Mouse (Mus musculus): ENCODE results near the gene Cd82. TPM values are rescaled to one million over a fixed set of nuclear protein-coding genes. Genes with fewer than 3 reads are reported as not detected.
A peak's percentile ranks its signal among the peaks of the same experiment; 100 is the strongest.

Gene Cd82
- 23.9 and 26.8 TPM in 2 replicates for polyA plus RNA-seq (2015; fragmentation: Nextera tagmentation; extraction: Ambion mirVana)

DNA sequence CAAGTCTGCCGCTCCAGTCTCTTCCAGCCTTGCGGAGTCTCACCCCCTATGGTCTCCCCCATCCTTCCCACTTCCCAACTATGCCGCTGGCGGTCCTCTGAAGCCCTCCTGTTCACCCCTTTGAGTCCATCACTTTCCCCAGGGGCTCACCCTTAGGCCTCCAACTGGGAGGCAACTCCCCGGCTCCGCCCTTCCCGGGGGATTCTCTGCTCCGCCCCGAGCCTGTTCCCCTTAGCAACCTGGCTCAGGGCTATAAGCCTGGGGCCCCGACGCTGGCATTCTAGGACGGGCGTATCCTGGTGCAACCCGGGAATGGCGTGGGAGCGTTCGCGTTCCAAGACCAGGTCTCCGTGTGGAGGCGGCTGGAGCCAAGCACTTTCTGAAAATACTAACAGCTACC is at the start of gene Cd82:
Gene Cd82 (minus strand): TSS at position 381 of the 400 bp plus-strand sequence.
- peaks cover 14% of the 10 kb centered on the region for H3K4me1 ChIP-seq (replicated peaks)
- peaks cover 34% of the 10 kb centered on the region for H3K27me3 ChIP-seq
- H3K9me3 ChIP-seq, result no peaks in the 10 kb centered on the region
- peak within 1 kb of the TSS; percentile 62 for H3K4me2 ChIP-seq
- peak within 1 kb of the TSS; percentile 39 for H3K4me3 ChIP-seq
- ATAC-seq (ENCODE audit: low read depth), result peak; percentile 83
- H3K36me3 ChIP-seq, result no peaks in the 10 kb centered on the region
- peak within 1 kb of the TSS; percentile 60 for H3K9ac ChIP-seq
- peak within 1 kb of the TSS; percentile 57 for H3K27ac ChIP-seq (replicated peaks)
- 3% methylated on average over 20 of the region's 20 CpGs for WGBS

DNA sequence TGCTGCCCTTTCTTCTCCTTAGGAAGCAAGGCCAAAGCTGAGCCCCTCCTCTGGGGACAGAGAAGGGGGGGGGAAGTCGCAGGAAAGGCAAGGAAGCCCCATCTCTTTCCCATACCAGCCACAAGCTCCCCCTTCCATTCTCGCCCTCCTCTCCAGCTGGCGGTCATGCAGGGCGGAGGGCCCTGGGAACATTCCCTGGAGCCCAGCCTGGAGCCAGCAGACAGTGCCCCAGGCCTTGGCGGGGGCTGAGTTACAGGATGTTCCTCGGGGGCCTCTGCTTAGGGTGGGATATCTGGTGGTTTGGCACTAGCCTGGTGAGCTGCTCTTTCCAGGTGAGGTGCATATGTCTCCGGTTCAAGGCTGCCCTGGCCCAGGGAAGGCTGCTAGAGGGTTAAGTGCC is 49.2 kb upstream of the Cd82 start:
- H3K27ac ChIP-seq (replicated peaks), result no peak overlapping the region
- peaks cover 7% of the 10 kb centered on the region for H3K4me1 ChIP-seq (replicated peaks)
- 67% methylated on average over 7 of the region's 7 CpGs for WGBS
- no peaks in the 10 kb centered on the region for H3K36me3 ChIP-seq
- H3K9me3 ChIP-seq, result no peaks in the 10 kb centered on the region
- no peak overlapping the region for H3K4me2 ChIP-seq
- no peak overlapping the region for H3K4me3 ChIP-seq
- H3K27me3 ChIP-seq, result no peaks in the 10 kb centered on the region
- ATAC-seq (ENCODE audit: low read depth), result no peak
- H3K9ac ChIP-seq, result no peak overlapping the region

GRCm38 (mm10) chr2:93510839-93511238 is 47.9 kb upstream of the Cd82 start:
- Histone ChIP-seq H3K27me3 (no peaks in the 10 kb centered on the region), H3K9ac (no peak overlapping the region), H3K4me2 (no peak overlapping the region), H3K27ac (replicated peaks) (no peak overlapping the region), H3K4me3 (no peak overlapping the region), H3K36me3 (no peaks in the 10 kb centered on the region), H3K9me3 (no peaks in the 10 kb centered on the region), H3K4me1 (replicated peaks) (peaks cover 7% of the 10 kb centered on the region)
- no peak for ATAC-seq (ENCODE audit: low read depth)
- 100% methylated on average over 1 of the region's 1 CpGs for WGBS

GRCm38 (mm10) chr2:93509777-93510750 is 47.1 kb upstream of the Cd82 start:
- Histone ChIP-seq H3K9ac (no peak overlapping the region), H3K36me3 (no peaks in the 10 kb centered on the region)
- WGBS, result 85% methylated on average over 12 of the region's 12 CpGs

GRCm38 (mm10) chr2:93505091-93505490 is 42.2 kb upstream of the Cd82 start:
- H3K4me2 ChIP-seq, result no peak overlapping the region
- ATAC-seq (ENCODE audit: low read depth), result no peak
- H3K4me1 ChIP-seq (replicated peaks), result no peaks in the 10 kb centered on the region
- H3K9ac ChIP-seq, result no peak overlapping the region
- WGBS, result 83% methylated on average over 6 of the region's 6 CpGs
- H3K36me3 ChIP-seq, result no peaks in the 10 kb centered on the region
- no peaks in the 10 kb centered on the region for H3K9me3 ChIP-seq
- no peak overlapping the region for H3K27ac ChIP-seq (replicated peaks)
- H3K4me3 ChIP-seq, result no peak overlapping the region
- no peaks in the 10 kb centered on the region for H3K27me3 ChIP-seq

More at GRCm38 (mm10) chr2:93509777-93510750, 47.1 kb upstream of the Cd82 start:
- Histone ChIP-seq H3K27ac (replicated peaks) (no peak overlapping the region), H3K4me3 (no peak overlapping the region), H3K4me2 (no peak overlapping the region), H3K4me1 (replicated peaks) (peaks cover 7% of the 10 kb centered on the region), H3K27me3 (no peaks in the 10 kb centered on the region), H3K9me3 (no peaks in the 10 kb centered on the region)
- no peak for ATAC-seq (ENCODE audit: low read depth)

DNA sequence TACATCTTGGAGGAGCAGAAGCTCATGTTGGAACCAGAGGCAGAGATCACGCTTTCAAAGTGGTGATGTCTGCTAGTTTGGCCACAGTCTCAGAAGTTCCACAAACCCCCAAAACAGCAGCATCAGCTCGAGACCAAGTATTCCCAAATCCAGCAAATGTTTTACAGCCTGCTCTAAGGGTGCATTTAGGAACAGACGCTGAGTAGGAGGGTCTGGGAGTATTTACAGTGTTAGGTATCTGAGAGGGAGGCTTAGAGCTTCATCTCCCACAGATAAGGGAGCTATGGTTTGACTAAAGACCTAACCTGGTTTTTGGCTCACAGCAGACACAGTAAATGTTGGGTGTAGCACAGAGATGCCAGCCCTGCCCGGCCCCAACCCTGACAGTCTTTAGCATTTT is 40.4 kb upstream of the Cd82 start:
- H3K36me3 ChIP-seq, result no peaks in the 10 kb centered on the region
- 79% methylated on average over 4 of the region's 4 CpGs for WGBS
- H3K9ac ChIP-seq, result no peak overlapping the region
- no peaks in the 10 kb centered on the region for H3K4me1 ChIP-seq (replicated peaks)
- H3K4me2 ChIP-seq, result no peak overlapping the region
- no peaks in the 10 kb centered on the region for H3K9me3 ChIP-seq
- no peak overlapping the region for H3K4me3 ChIP-seq
- H3K27ac ChIP-seq (replicated peaks), result no peak overlapping the region
- H3K27me3 ChIP-seq, result no peaks in the 10 kb centered on the region
- no peak for ATAC-seq (ENCODE audit: low read depth)

DNA sequence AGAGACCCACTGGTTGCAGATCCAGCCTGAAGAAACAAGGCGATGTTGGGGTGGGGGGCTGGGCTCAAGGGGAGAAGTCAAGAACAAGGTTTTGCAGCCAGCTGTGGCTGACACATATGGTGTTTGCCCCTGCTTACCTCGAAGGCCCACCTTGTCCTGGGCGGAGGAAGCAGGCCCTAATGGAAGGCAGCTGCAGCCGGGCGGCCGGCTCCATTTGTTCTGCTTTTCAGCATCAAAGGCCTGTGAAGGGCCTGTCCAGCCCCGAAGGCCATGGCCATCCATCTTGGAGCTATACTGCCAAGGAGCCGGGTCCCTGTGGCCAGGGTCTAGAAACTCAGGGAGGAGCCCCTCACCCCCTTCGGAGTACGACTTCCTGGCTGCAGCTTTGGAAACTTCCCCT is 38.4 kb upstream of the Cd82 start:
- Histone ChIP-seq H3K9ac (no peak overlapping the region), H3K4me1 (replicated peaks) (no peaks in the 10 kb centered on the region), H3K4me3 (no peak overlapping the region), H3K4me2 (no peak overlapping the region), H3K27me3 (no peaks in the 10 kb centered on the region), H3K27ac (replicated peaks) (no peak overlapping the region), H3K9me3 (no peaks in the 10 kb centered on the region), H3K36me3 (no peaks in the 10 kb centered on the region)
- 54% methylated on average over 10 of the region's 10 CpGs for WGBS
- ATAC-seq (ENCODE audit: low read depth), result no peak

GRCm38 (mm10) chr2:93497221-93497620 is 34.3 kb upstream of the Cd82 start:
- no peaks in the 10 kb centered on the region for H3K27me3 ChIP-seq
- no peak overlapping the region for H3K9ac ChIP-seq
- no peaks in the 10 kb centered on the region for H3K9me3 ChIP-seq
- no peak overlapping the region for H3K4me2 ChIP-seq
- no peak overlapping the region for H3K4me3 ChIP-seq
- WGBS, result 88% methylated on average over 5 of the region's 5 CpGs
- H3K36me3 ChIP-seq, result no peaks in the 10 kb centered on the region
- ATAC-seq (ENCODE audit: low read depth), result no peak
- H3K27ac ChIP-seq (replicated peaks), result no peak overlapping the region
- H3K4me1 ChIP-seq (replicated peaks), result peaks cover 7% of the 10 kb centered on the region; the same call in 1 of the 2 replicates

GRCm38 (mm10) chr2:93495170-93495569 is 32.2 kb upstream of the Cd82 start:
- Histone ChIP-seq H3K4me1 (replicated peaks) (peaks cover 7% of the 10 kb centered on the region; the same call in 1 of the 2 replicates), H3K9me3 (no peaks in the 10 kb centered on the region), H3K4me2 (no peak overlapping the region), H3K27ac (replicated peaks) (no peak overlapping the region), H3K4me3 (no peak overlapping the region), H3K9ac (no peak overlapping the region), H3K36me3 (no peaks in the 10 kb centered on the region), H3K27me3 (no peaks in the 10 kb centered on the region; the same call in 1 of the 2 replicates)
- no peak for ATAC-seq (ENCODE audit: low read depth)
- WGBS, result 76% methylated on average over 3 of the region's 3 CpGs

GRCm38 (mm10) chr2:93493541-93493940 is 30.6 kb upstream of the Cd82 start:
- H3K4me1 ChIP-seq (replicated peaks), result peaks cover 17% of the 10 kb centered on the region
- ATAC-seq (ENCODE audit: low read depth), result no peak
- H3K9ac ChIP-seq, result no peak overlapping the region
- H3K36me3 ChIP-seq, result no peaks in the 10 kb centered on the region
- 73% methylated on average over 3 of the region's 3 CpGs for WGBS
- H3K9me3 ChIP-seq, result no peaks in the 10 kb centered on the region
- peaks cover 3% of the 10 kb centered on the region; the same call in 1 of the 2 replicates for H3K27me3 ChIP-seq
- no peak overlapping the region for H3K4me2 ChIP-seq
- H3K4me3 ChIP-seq, result no peak overlapping the region
- H3K27ac ChIP-seq (replicated peaks), result no peak overlapping the region

- H3K4me3 ChIP-seq, result no peak overlapping the region
- H3K9ac ChIP-seq, result no peak overlapping the region
- H3K36me3 ChIP-seq, result no peaks in the 10 kb centered on the region
- no peaks in the 10 kb centered on the region for H3K9me3 ChIP-seq
- no peak for ATAC-seq (ENCODE audit: low read depth)
- H3K27me3 ChIP-seq, result peaks cover 8% of the 10 kb centered on the region
- no peak overlapping the region for H3K4me2 ChIP-seq
- WGBS, result 87% methylated on average over 2 of the region's 2 CpGs
- no peak overlapping the region for H3K27ac ChIP-seq (replicated peaks)
- H3K4me1 ChIP-seq (replicated peaks), result peaks cover 20% of the 10 kb centered on the region
Measured at GRCm38 (mm10) chr2:93490516-93490915, 27.6 kb upstream of the Cd82 start.

- H3K4me2 ChIP-seq, result no peak overlapping the region
- no peaks in the 10 kb centered on the region for H3K9me3 ChIP-seq
- no peaks in the 10 kb centered on the region for H3K36me3 ChIP-seq
- H3K27ac ChIP-seq (replicated peaks), result no peak overlapping the region
- 19% methylated on average over 19 of the region's 19 CpGs for WGBS
- H3K27me3 ChIP-seq, result peaks cover 8% of the 10 kb centered on the region
- H3K4me3 ChIP-seq, result no peak overlapping the region
- ATAC-seq (ENCODE audit: low read depth), result peak; percentile 41; the same call in 1 of the 2 replicates
- H3K9ac ChIP-seq, result no peak overlapping the region
- peaks cover 25% of the 10 kb centered on the region for H3K4me1 ChIP-seq (replicated peaks)
Measured at GRCm38 (mm10) chr2:93488911-93489587, 26.1 kb upstream of the Cd82 start.

All from neural tube, embryonic 13.5 days (tissue).